Mouse (Mus musculus): ENCODE measurements around the gene Fam162a. TPM values are rescaled to one million over a fixed set of nuclear protein-coding genes. Genes with fewer than 3 reads are reported as not detected.
A peak's percentile ranks its signal among the peaks of the same experiment; 100 is the strongest.
"Not testable (repeated sequence)": the region's sequence is repeated elsewhere in the genome, so short reads cannot be mapped to it uniquely, and the experiment has no call there.

Fam162a gene
- total and polyA plus RNA-seq, 3 experiments: 143 to 411 (median 266) TPM

DNA sequence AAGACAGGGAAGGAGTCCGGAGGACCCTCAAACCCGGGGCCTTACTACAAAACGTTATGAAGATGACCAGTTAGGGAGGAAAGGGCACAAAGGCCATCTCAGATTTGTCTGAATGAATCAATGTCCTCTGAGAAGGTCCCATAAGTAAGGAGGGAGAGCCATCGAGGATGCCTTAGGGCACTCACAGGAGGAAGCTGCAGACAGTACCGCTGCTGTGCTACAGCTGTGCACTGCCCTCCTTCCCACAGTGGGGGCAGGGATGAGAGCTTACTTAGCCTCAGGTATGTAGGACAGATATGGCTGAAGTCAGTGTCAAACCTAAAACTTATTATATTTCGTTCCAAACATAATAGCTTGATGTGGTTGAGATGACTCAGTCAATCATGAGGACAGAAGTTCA lies 19.9 kb downstream of the Fam162a start:
- DNase-seq (ENCODE audit: low spot score) (no peak), ATAC-seq (ENCODE audit: extremely low read depth, insufficient number of reproducible peaks, low FRiP score, poor library complexity, severe bottlenecking) (no peak)
- H3K27me3 ChIP-seq (ENCODE audit: insufficient read depth, low read length): no peaks in the 10 kb centered on the region
- TF ChIP-seq GATA1 (IDR thresholded peaks at IDR 0.05; ENCODE audit: borderline replicate concordance, low read length) (no peak), POLR2AphosphoS5 (IDR thresholded peaks at IDR 0.05; ENCODE audit: insufficient replicate concordance, low read depth, low read length) (no peak), CTCF (IDR thresholded peaks at IDR 0.05; ENCODE audit: low read depth, low read length) (no peak), GATA2 (IDR thresholded peaks at IDR 0.05; ENCODE audit: borderline replicate concordance, low read depth, low read length) (no peak), TAL1 (conservative IDR thresholded peaks at IDR 0.05; ENCODE audit: low read depth, low read length) (no peak)
- peaks cover 11% of the 10 kb centered on the region for H3K4me1 ChIP-seq (ENCODE audit: insufficient read depth, low read depth, low read length)
- H3K9me3 ChIP-seq (replicated peaks): no peaks in the 10 kb centered on the region
- H3K36me3 ChIP-seq (replicated peaks): peaks cover 93% of the 10 kb centered on the region
- H3K4me3 ChIP-seq (ENCODE audit: low read depth, low read length): no peak overlapping the region

- TF ChIP-seq GATA2 (IDR thresholded peaks at IDR 0.05; ENCODE audit: borderline replicate concordance, low read depth, low read length): no peak
- no peak for TF ChIP-seq POLR2AphosphoS5 (IDR thresholded peaks at IDR 0.05; ENCODE audit: insufficient replicate concordance, low read depth, low read length)
- Histone ChIP-seq H3K4me3 (ENCODE audit: low read depth, low read length) (no peak overlapping the region), H3K27me3 (ENCODE audit: insufficient read depth, low read length) (no peaks in the 10 kb centered on the region), H3K36me3 (replicated peaks) (peaks cover 96% of the 10 kb centered on the region), H3K9me3 (replicated peaks) (no peaks in the 10 kb centered on the region), H3K4me1 (ENCODE audit: insufficient read depth, low read depth, low read length) (peaks cover 16% of the 10 kb centered on the region)
- ATAC-seq (ENCODE audit: extremely low read depth, insufficient number of reproducible peaks, low FRiP score, poor library complexity, severe bottlenecking) (no peak), DNase-seq (ENCODE audit: low spot score) (no peak)
These were observed 23.9 kb downstream of the Fam162a start for GRCm38 (mm10) chr16:36047538-36047937.

DNA sequence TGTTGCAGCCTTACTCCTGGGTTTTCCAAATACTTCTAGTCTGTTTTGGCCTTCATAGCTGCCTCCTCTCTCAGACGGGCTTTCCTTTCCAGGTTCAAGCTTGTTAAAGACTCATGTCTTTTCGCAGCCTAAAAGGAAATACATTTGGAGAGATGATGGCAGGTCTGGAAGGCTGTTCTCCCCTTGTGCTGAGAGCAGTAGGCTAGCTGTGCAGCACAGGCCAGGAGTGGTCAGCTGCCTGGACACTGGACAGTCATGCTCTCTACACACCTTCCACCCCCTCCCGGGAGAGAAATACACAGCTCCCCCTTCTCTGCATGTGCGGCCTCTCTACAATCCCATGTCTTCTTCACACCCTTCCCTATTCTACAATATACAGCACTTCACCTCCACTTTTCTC lies 27.4 kb downstream of the Fam162a start:
- peaks cover 91% of the 10 kb centered on the region for H3K36me3 ChIP-seq (replicated peaks)
- no peak for TF ChIP-seq GATA2 (IDR thresholded peaks at IDR 0.05; ENCODE audit: borderline replicate concordance, low read depth, low read length)
- TF ChIP-seq GATA1 (IDR thresholded peaks at IDR 0.05; ENCODE audit: borderline replicate concordance, low read length): no peak
- 0 out of 2 replicates have a peak, but pooled peaks have one; percentile 17 for TF ChIP-seq POLR2AphosphoS5 (IDR thresholded peaks at IDR 0.05; ENCODE audit: insufficient replicate concordance, low read depth, low read length)
- no peak for TF ChIP-seq TAL1 (conservative IDR thresholded peaks at IDR 0.05; ENCODE audit: low read depth, low read length)
- ATAC-seq (ENCODE audit: extremely low read depth, insufficient number of reproducible peaks, low FRiP score, poor library complexity, severe bottlenecking): no peak
- no peak overlapping the region for H3K4me3 ChIP-seq (ENCODE audit: low read depth, low read length)
- DNase-seq (ENCODE audit: low spot score): no peak
- H3K27me3 ChIP-seq (ENCODE audit: insufficient read depth, low read length): no peaks in the 10 kb centered on the region
- peaks cover 29% of the 10 kb centered on the region for H3K4me1 ChIP-seq (ENCODE audit: insufficient read depth, low read depth, low read length)
- H3K9me3 ChIP-seq (replicated peaks): peaks cover 6% of the 10 kb centered on the region

DNA sequence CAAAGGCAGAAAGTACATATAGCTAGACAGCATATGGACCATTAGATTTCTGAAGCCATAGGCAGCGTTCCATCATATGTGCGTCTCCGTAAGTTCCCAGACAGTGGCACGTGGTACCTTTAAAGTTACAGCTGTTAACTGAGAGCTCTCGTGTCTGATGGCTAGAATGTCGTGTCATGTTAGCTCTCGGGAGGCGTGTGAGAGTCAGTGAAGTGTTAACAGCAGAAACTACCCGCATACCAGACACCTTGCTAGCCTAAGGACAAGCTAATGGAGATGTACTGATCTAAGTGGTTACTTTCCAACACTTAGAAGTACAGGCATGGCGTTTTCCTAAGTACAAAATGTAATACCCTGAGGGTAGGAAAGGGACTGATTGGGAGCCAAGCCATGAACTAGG lies 28.3 kb downstream of the Fam162a start:
- no peak for DNase-seq (ENCODE audit: low spot score)
- TF ChIP-seq TAL1 (conservative IDR thresholded peaks at IDR 0.05; ENCODE audit: low read depth, low read length): no peak
- TF ChIP-seq GATA2 (IDR thresholded peaks at IDR 0.05; ENCODE audit: borderline replicate concordance, low read depth, low read length): no peak
- TF ChIP-seq GATA1 (IDR thresholded peaks at IDR 0.05; ENCODE audit: borderline replicate concordance, low read length): no peak
- H3K36me3 ChIP-seq (replicated peaks): peaks cover 88% of the 10 kb centered on the region

DNA sequence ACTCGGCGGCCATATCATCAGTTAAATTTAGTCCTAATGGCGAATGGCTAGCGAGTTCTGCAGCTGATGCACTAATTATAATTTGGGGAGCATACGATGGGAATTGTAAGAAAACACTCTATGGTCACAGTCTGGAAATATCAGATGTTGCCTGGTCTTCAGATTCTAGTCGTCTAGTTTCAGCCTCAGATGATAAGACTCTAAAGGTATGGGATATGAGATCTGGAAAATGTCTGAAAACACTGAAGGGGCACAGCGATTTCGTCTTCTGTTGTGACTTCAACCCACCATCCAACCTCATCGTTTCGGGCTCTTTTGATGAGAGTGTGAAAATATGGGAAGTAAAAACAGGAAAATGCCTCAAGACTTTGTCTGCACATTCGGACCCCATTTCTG lies 29.8 kb downstream of the Fam162a start:
- no peak for DNase-seq (ENCODE audit: low spot score)
- peaks cover 81% of the 10 kb centered on the region for H3K36me3 ChIP-seq (replicated peaks)

More for the DNA sequence above, 28.3 kb downstream of the Fam162a start:
- H3K4me1 ChIP-seq (ENCODE audit: insufficient read depth, low read depth, low read length): peaks cover 29% of the 10 kb centered on the region
- no peaks in the 10 kb centered on the region for H3K27me3 ChIP-seq (ENCODE audit: insufficient read depth, low read length)
- no peak overlapping the region for H3K4me3 ChIP-seq (ENCODE audit: low read depth, low read length)
- peaks cover 6% of the 10 kb centered on the region for H3K9me3 ChIP-seq (replicated peaks)
- no peak for ATAC-seq (ENCODE audit: extremely low read depth, insufficient number of reproducible peaks, low FRiP score, poor library complexity, severe bottlenecking)

GRCm38 (mm10) chr16:36040640-36041624 lies 30.5 kb downstream of the Fam162a start, which contains the start of gene Wdr5b:
Gene Wdr5b (plus strand): TSS chr16:36041190.
- Histone ChIP-seq H3K4me1 (ENCODE audit: insufficient read depth, low read depth, low read length) (peaks cover 29% of the 10 kb centered on the region), H3K27me3 (ENCODE audit: insufficient read depth, low read length) (no peaks in the 10 kb centered on the region), H3K4me3 (ENCODE audit: low read depth, low read length) (peak within 1 kb of the TSS; percentile 70), H3K9me3 (replicated peaks) (peaks cover 6% of the 10 kb centered on the region), H3K36me3 (replicated peaks) (peaks cover 76% of the 10 kb centered on the region)
- DNase-seq (ENCODE audit: low spot score) (peak; percentile 79), ATAC-seq (ENCODE audit: extremely low read depth, insufficient number of reproducible peaks, low FRiP score, poor library complexity, severe bottlenecking) (peak; percentile 88)
- no peak for TF ChIP-seq POLR2AphosphoS5 (IDR thresholded peaks at IDR 0.05; ENCODE audit: insufficient replicate concordance, low read depth, low read length)
- TF ChIP-seq CTCF (IDR thresholded peaks at IDR 0.05; ENCODE audit: low read depth, low read length): no peak
- TF ChIP-seq GATA1 (IDR thresholded peaks at IDR 0.05; ENCODE audit: borderline replicate concordance, low read length): no peak
- TF ChIP-seq TAL1 (conservative IDR thresholded peaks at IDR 0.05; ENCODE audit: low read depth, low read length): no peak
- no peak for TF ChIP-seq GATA2 (IDR thresholded peaks at IDR 0.05; ENCODE audit: borderline replicate concordance, low read depth, low read length)

More for the DNA sequence above, 29.8 kb downstream of the Fam162a start:
- peak overlapping the region; percentile 70 for H3K4me3 ChIP-seq (ENCODE audit: low read depth, low read length)
- TF ChIP-seq CTCF (IDR thresholded peaks at IDR 0.05; ENCODE audit: low read depth, low read length) (no peak), POLR2AphosphoS5 (IDR thresholded peaks at IDR 0.05; ENCODE audit: insufficient replicate concordance, low read depth, low read length) (no peak; the same call in 1 of the 2 replicates), GATA2 (IDR thresholded peaks at IDR 0.05; ENCODE audit: borderline replicate concordance, low read depth, low read length) (no peak), TAL1 (conservative IDR thresholded peaks at IDR 0.05; ENCODE audit: low read depth, low read length) (no peak), GATA1 (IDR thresholded peaks at IDR 0.05; ENCODE audit: borderline replicate concordance, low read length) (no peak)
- peaks cover 29% of the 10 kb centered on the region for H3K4me1 ChIP-seq (ENCODE audit: insufficient read depth, low read depth, low read length)
- H3K9me3 ChIP-seq (replicated peaks): peaks cover 6% of the 10 kb centered on the region
- no peaks in the 10 kb centered on the region for H3K27me3 ChIP-seq (ENCODE audit: insufficient read depth, low read length)
- ATAC-seq (ENCODE audit: extremely low read depth, insufficient number of reproducible peaks, low FRiP score, poor library complexity, severe bottlenecking): no peak

DNA sequence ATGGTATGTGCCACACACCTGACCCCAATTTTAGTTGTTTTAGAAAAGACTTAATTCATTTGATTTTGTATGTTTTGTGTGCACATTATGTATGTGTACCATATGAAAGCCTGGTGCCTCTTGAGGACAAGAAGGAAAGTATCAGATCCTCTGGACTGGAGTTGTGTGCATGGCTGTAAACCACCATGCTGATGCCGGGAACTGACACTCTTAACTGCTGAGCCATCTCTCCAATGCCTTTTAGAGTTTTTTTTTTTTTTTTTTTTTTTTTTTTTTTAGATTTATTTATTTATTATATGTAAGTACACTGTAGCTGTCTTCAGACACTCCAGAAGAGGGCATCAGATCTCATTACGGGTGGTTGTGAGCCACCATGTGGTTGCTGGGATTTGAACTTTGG lies 43.3 kb downstream of the Fam162a start:
- not testable (repeated sequence) for H3K27me3 ChIP-seq (ENCODE audit: insufficient read depth, low read length); H3K4me1 ChIP-seq (ENCODE audit: insufficient read depth, low read depth, low read length); DNase-seq (ENCODE audit: low spot score); ATAC-seq (ENCODE audit: extremely low read depth, insufficient number of reproducible peaks, low FRiP score, poor library complexity, severe bottlenecking); H3K9me3 ChIP-seq (replicated peaks); H3K4me3 ChIP-seq (ENCODE audit: low read depth, low read length)
- H3K36me3 ChIP-seq (replicated peaks): peaks cover 66% of the 10 kb centered on the region

Data from G1E (cell line).